Comparison of ENCODE assay signal across 11 mouse cellular contexts in genomic region chr17:31331273-31331672, GRCm38 (mm10). TPM values are rescaled to one million over a fixed set of nuclear protein-coding genes. Genes with fewer than 3 reads are reported as not detected.
DNase-seq lines count a peak whose midpoint lies in the region; ATAC-seq and TF ChIP-seq lines count a peak whose summit lies in the region.
"Had no signal": no experiment of that assay in that cellular context is flagged by ENCODE, and none has a peak within 500 bp of the region (broad histone marks: within the 10 kb centered on the region; RNA-seq: fewer than 3 reads in every experiment).

No protein-coding gene starts in this region.

- POLR2A ChIA-PET in Patski (lab: Charles Lee) = no interaction called here

- DNase-seq in kidney, postnatal 0 days (ENCODE audit: low spot score) = no peak
- DNase-seq in kidney, adult 8-10 months = no peak
- DNase-seq in midbrain, postnatal 0 days (ENCODE audit: low spot score) = no peak
- DNase-seq in midbrain, embryonic 14.5 days = no peak
- DNase-seq in Patski (ENCODE audit: low read depth, low spot score) = no peak
- DNase-seq in stomach, postnatal 0 days (ENCODE audit: low spot score) = no peak
- no peak for DNase-seq in T-cell, adult 2 months (ENCODE audit: low spot score)

- H3K27me3 ChIP-seq in kidney, postnatal 0 days (ENCODE audit: insufficient read depth, low read length) = no peaks in the 10 kb centered on the region
- no peaks in the 10 kb centered on the region for H3K27me3 ChIP-seq in midbrain, postnatal 0 days (ENCODE audit: insufficient read depth, low read length)
- H3K27me3 ChIP-seq in midbrain, embryonic 14.5 days (ENCODE audit: control insufficient read depth, insufficient read depth, low read length) = no peaks in the 10 kb centered on the region
- no peaks in the 10 kb centered on the region for H3K27me3 ChIP-seq in Patski
- H3K27me3 ChIP-seq in stomach, postnatal 0 days (ENCODE audit: control insufficient read depth, insufficient read depth, low read length) = no peaks in the 10 kb centered on the region
- H3K27me3 ChIP-seq: liver, embryonic 15.5 days; midbrain, embryonic 15.5 days had no signal

- no peak overlapping the region for H3K9ac ChIP-seq in kidney, postnatal 0 days (ENCODE audit: low read depth, low read length)
- no peak overlapping the region for H3K9ac ChIP-seq in midbrain, postnatal 0 days (replicated peaks; ENCODE audit: low read length, poor library complexity, severe bottlenecking)
- no peak overlapping the region for H3K9ac ChIP-seq in midbrain, embryonic 14.5 days (replicated peaks; ENCODE audit: low read length)
- no peak overlapping the region for H3K9ac ChIP-seq in stomach, postnatal 0 days (ENCODE audit: low read length)
- H3K9ac ChIP-seq: liver, embryonic 15.5 days; midbrain, embryonic 15.5 days had no signal

- WGBS in kidney, postnatal 0 days = 85% methylated on average over 6 of the region's 6 CpGs
- 88% methylated on average over 6 of the region's 6 CpGs for WGBS in midbrain, postnatal 0 days
- WGBS in midbrain, embryonic 14.5 days = 87% methylated on average over 6 of the region's 6 CpGs
- 84% methylated on average over 6 of the region's 6 CpGs for WGBS in stomach, postnatal 0 days

- TF ChIP-seq EP300 in stomach, postnatal 0 days (optimal IDR thresholded peaks at IDR 0.05) = no peak

- in situ Hi-C loops in Patski (cut with MboI; ENCODE audit: low pct_unique_long_range_greater_than_20kb) = loop anchor here (5.0 kb wide), 1 partner anchor 161 kb away; no protein-coding TSS in a partner anchor

- peak; percentile 38; the same call in 1 of the 2 replicates for TF ChIP-seq CTCF in kidney, postnatal 0 days (IDR thresholded peaks at IDR 0.05; ENCODE audit: low read depth)
- peak; percentile 63 for TF ChIP-seq CTCF in midbrain, postnatal 0 days (IDR thresholded peaks at IDR 0.05)
- TF ChIP-seq CTCF in Patski (IDR thresholded peaks at IDR 0.05) = peak; percentile 69
- peak; percentile 38 for TF ChIP-seq CTCF in stomach, postnatal 0 days (IDR thresholded peaks at IDR 0.05; ENCODE audit: low read depth)

- H3K9me3 ChIP-seq in kidney, postnatal 0 days (replicated peaks; ENCODE audit: low read length) = no peaks in the 10 kb centered on the region
- no peaks in the 10 kb centered on the region for H3K9me3 ChIP-seq in midbrain, postnatal 0 days (ENCODE audit: low read length)
- no peaks in the 10 kb centered on the region for H3K9me3 ChIP-seq in midbrain, embryonic 14.5 days (ENCODE audit: control insufficient read depth, low read length)
- H3K9me3 ChIP-seq in stomach, postnatal 0 days (ENCODE audit: control insufficient read depth, low read length) = no peaks in the 10 kb centered on the region
- H3K9me3 ChIP-seq: liver, embryonic 15.5 days; midbrain, embryonic 15.5 days had no signal

- no peak for ATAC-seq in kidney, postnatal 0 days (replicated peaks; ENCODE audit: low FRiP score, low read depth)
- ATAC-seq in midbrain, postnatal 0 days (ENCODE audit: low FRiP score) = no peak
- ATAC-seq in midbrain, embryonic 14.5 days (ENCODE audit: low FRiP score, low TSS enrichment) = no peak
- no peak for ATAC-seq in Patski
- no peak for ATAC-seq in stomach, postnatal 0 days (ENCODE audit: low FRiP score, low TSS enrichment)
- ATAC-seq: inflammation-experienced regulatory T-cells, adult 6 months; midbrain, embryonic 15.5 days had no signal

- H3K27ac ChIP-seq in kidney, postnatal 0 days = peak overlapping the region; percentile 32; the same call in 1 of the 2 replicates
- H3K27ac ChIP-seq in midbrain, postnatal 0 days (ENCODE audit: low read depth, low read length) = no peak overlapping the region
- H3K27ac ChIP-seq in midbrain, embryonic 14.5 days (replicated peaks; ENCODE audit: low read depth, low read length) = no peak overlapping the region
- no peak overlapping the region for H3K27ac ChIP-seq in stomach, postnatal 0 days (replicated peaks)
- H3K27ac ChIP-seq: liver, embryonic 15.5 days; midbrain, embryonic 15.5 days had no signal

- H3K4me2 ChIP-seq in kidney, postnatal 0 days (ENCODE audit: low read length) = no peak overlapping the region
- H3K4me2 ChIP-seq in midbrain, postnatal 0 days (ENCODE audit: low read depth, low read length, poor library complexity, severe bottlenecking) = no peak overlapping the region
- no peak overlapping the region for H3K4me2 ChIP-seq in midbrain, embryonic 14.5 days (ENCODE audit: low read length)
- H3K4me2 ChIP-seq in stomach, postnatal 0 days (replicated peaks; ENCODE audit: low read depth) = no peak overlapping the region
- H3K4me2 ChIP-seq: heart, embryonic 11.5 days; liver, embryonic 15.5 days; midbrain, embryonic 15.5 days had no signal

- H3K4me3 ChIP-seq in kidney, postnatal 0 days (replicated peaks; ENCODE audit: low read depth, low read length) = no peak overlapping the region
- no peak overlapping the region for H3K4me3 ChIP-seq in midbrain, postnatal 0 days (ENCODE audit: low read depth, low read length)
- H3K4me3 ChIP-seq in midbrain, embryonic 14.5 days (replicated peaks; ENCODE audit: low read depth, low read length) = no peak overlapping the region
- no peak overlapping the region for H3K4me3 ChIP-seq in stomach, postnatal 0 days (ENCODE audit: low read depth, low read length)
- H3K4me3 ChIP-seq: liver, embryonic 15.5 days; midbrain, embryonic 15.5 days had no signal

- H3K36me3 ChIP-seq in kidney, postnatal 0 days (ENCODE audit: insufficient read depth, low read length) = no peaks in the 10 kb centered on the region
- H3K36me3 ChIP-seq in midbrain, postnatal 0 days (ENCODE audit: insufficient read depth, low read length) = peaks cover 4% of the 10 kb centered on the region; the same call in 1 of the 2 replicates
- no peaks in the 10 kb centered on the region; the same call in 1 of the 2 replicates for H3K36me3 ChIP-seq in midbrain, embryonic 14.5 days (ENCODE audit: control insufficient read depth, insufficient read depth, low read length)
- no peaks in the 10 kb centered on the region for H3K36me3 ChIP-seq in stomach, postnatal 0 days (ENCODE audit: control insufficient read depth, insufficient read depth, low read length)
- H3K36me3 ChIP-seq: liver, embryonic 15.5 days; midbrain, embryonic 15.5 days had no signal

- CTCF ChIA-PET in Patski (lab: Charles Lee) = interaction anchor here (0.7 to 2.0 kb wide), 9 partner anchors 10 to 165 kb away, joined by 3 to 7 read pairs (median 4); no protein-coding TSS in a partner anchor

- H3K4me1 ChIP-seq in kidney, postnatal 0 days (replicated peaks; ENCODE audit: insufficient read depth, low read length) = no peaks in the 10 kb centered on the region
- no peaks in the 10 kb centered on the region for H3K4me1 ChIP-seq in midbrain, postnatal 0 days (ENCODE audit: insufficient read depth, low read length)
- H3K4me1 ChIP-seq in midbrain, embryonic 14.5 days (ENCODE audit: control insufficient read depth, insufficient read depth, low read length) = peaks cover 4% of the 10 kb centered on the region; the same call in 1 of the 2 replicates
- H3K4me1 ChIP-seq in stomach, postnatal 0 days (replicated peaks; ENCODE audit: control insufficient read depth, insufficient read depth) = no peaks in the 10 kb centered on the region
- H3K4me1 ChIP-seq: liver, embryonic 15.5 days had no signal

RNA-seq across cellular contexts. Expression of gene Slc37a1, which starts 44.7 kb away (rescaled TPM):
- polyA plus RNA-seq in kidney, postnatal 0 days (2015; fragmentation: Nextera tagmentation; extraction: Ambion mirVana) = 2.8 and 3.9 TPM in 2 replicates
- total RNA-seq in midbrain, postnatal 0 days (2014; rRNA removed) = 11.0 and 12.7 TPM in 2 replicates
- polyA plus RNA-seq in midbrain, postnatal 0 days (2015; fragmentation: Nextera tagmentation; extraction: Ambion mirVana) = 6.9 and 7.6 TPM in 2 replicates
- 12.0 and 12.8 TPM in 2 replicates for polyA plus RNA-seq in midbrain, embryonic 14.5 days (2014; fragmentation: Nextera tagmentation; extraction: Ambion mirVana)
- 4.5 TPM for polyA plus RNA-seq in Patski (2021)
- 14.7 and 16.6 TPM in 2 replicates for polyA plus RNA-seq in stomach, postnatal 0 days (2015; fragmentation: Nextera tagmentation; extraction: Ambion mirVana)

RNA-seq across cellular contexts. Expression of gene Rsph1, which starts 54.1 kb away (rescaled TPM):
- polyA plus RNA-seq in kidney, postnatal 0 days (2015; fragmentation: Nextera tagmentation; extraction: Ambion mirVana) = 1.3 and 2.2 TPM in 2 replicates
- 2.8 and 3.5 TPM in 2 replicates for total RNA-seq in midbrain, postnatal 0 days (2014; rRNA removed)
- 6.0 and 8.5 TPM in 2 replicates for polyA plus RNA-seq in midbrain, postnatal 0 days (2015; fragmentation: Nextera tagmentation; extraction: Ambion mirVana)
- 1.5 and 2.0 TPM in 2 replicates for polyA plus RNA-seq in midbrain, embryonic 14.5 days (2014; fragmentation: Nextera tagmentation; extraction: Ambion mirVana)
- polyA plus RNA-seq in Patski (2021) = 3.1 TPM
- 0.87 and 0.99 TPM in 2 replicates for polyA plus RNA-seq in stomach, postnatal 0 days (2015; fragmentation: Nextera tagmentation; extraction: Ambion mirVana)

RNA-seq across cellular contexts. Expression of gene Pde9a, which starts 54.7 kb away (rescaled TPM):
- 31.9 and 36.8 TPM in 2 replicates for polyA plus RNA-seq in kidney, postnatal 0 days (2015; fragmentation: Nextera tagmentation; extraction: Ambion mirVana)
- total RNA-seq in midbrain, postnatal 0 days (2014; rRNA removed) = 27.3 and 40.2 TPM in 2 replicates
- polyA plus RNA-seq in midbrain, postnatal 0 days (2015; fragmentation: Nextera tagmentation; extraction: Ambion mirVana) = 32.2 and 36.4 TPM in 2 replicates
- polyA plus RNA-seq in midbrain, embryonic 14.5 days (2014; fragmentation: Nextera tagmentation; extraction: Ambion mirVana) = 34.6 and 36.5 TPM in 2 replicates
- not detected for polyA plus RNA-seq in Patski (2021)
- polyA plus RNA-seq in stomach, postnatal 0 days (2015; fragmentation: Nextera tagmentation; extraction: Ambion mirVana) = 11.6 and 12.1 TPM in 2 replicates
- polyA plus RNA-seq: inflammation-experienced regulatory T-cells, adult 6 months had no signal

Comparison
In these comparisons a context has a peak if more than half of its experiments do, and no peak if none do; other contexts are left out.
1. RNA of gene Pde9a, which starts 54.7 kb away (polyA plus RNA-seq): 34.6 to 36.5 TPM in midbrain, embryonic 14.5 days, 32.2 to 36.4 TPM in midbrain, postnatal 0 days, 31.9 to 36.8 TPM in kidney, postnatal 0 days and 11.6 to 12.1 TPM in stomach, postnatal 0 days; not detected in Patski (single experiment); every median in the first group is over 10 times any median in the second.
2. Peak in every context shown above with its lines, with median percentiles within 50 percentile points of each other: CTCF ChIP-seq.